Mouse (Mus musculus) E14TG2a.4 (cell line): ENCODE measurements around the gene Crim1.

Experiments used
- H3K27me3 ChIP-seq: 2 replicates; pipeline ENCODE4 v1.6.1; 2014; ENCODE audit warnings: low read length, control low read depth; ENCODE audit not compliant: insufficient read depth
- H3K36me3 ChIP-seq: 2 replicates; pipeline ENCODE4 v1.6.1; 2014; ENCODE audit warnings: low read length, control low read depth; ENCODE audit not compliant: insufficient read depth
- H3K4me1 ChIP-seq: replicated peaks from 2 replicates; pipeline ENCODE4 v1.6.1; 2014; ENCODE audit warnings: low read depth, low read length, control low read depth
- H3K4me3 ChIP-seq: replicated peaks from 2 replicates; pipeline ENCODE4 v1.5.1; 2014; ENCODE audit warnings: mild to moderate bottlenecking, low read length
- H3K9me3 ChIP-seq: 2 replicates; pipeline ENCODE4 v1.6.1; 2014; ENCODE audit warnings: low read length, control low read depth
- CTCF ChIP-seq: conservative IDR thresholded peaks from 2 replicates; pipeline ENCODE4 v1.5.1; 2014; ENCODE audit warnings: low read length
- NANOG ChIP-seq: IDR thresholded peaks from 2 replicates; pipeline ENCODE4 v1.6.1; 2014; ENCODE audit warnings: borderline replicate concordance, low read length, mixed read lengths
- POU5F1 ChIP-seq: IDR thresholded peaks from 2 replicates; pipeline ENCODE4 v1.6.1; 2014; ENCODE audit warnings: low read length, borderline replicate concordance

Gene Crim1

GRCm38 (mm10) chr17:78402174-78402573 lies 202.1 kb downstream of the Crim1 start:
- TF ChIP-seq CTCF: no peak
- Histone ChIP-seq H3K36me3 (peaks cover 25% of the 10 kb centered on the region), H3K4me3 (no peak overlapping the region), H3K4me1 (peaks cover 6% of the 10 kb centered on the region), H3K27me3 (no peaks in the 10 kb centered on the region), H3K9me3 (no peaks in the 10 kb centered on the region)

GRCm38 (mm10) chr17:78403229-78403628 lies 203.2 kb downstream of the Crim1 start:
- H3K36me3 ChIP-seq: peaks cover 25% of the 10 kb centered on the region
- H3K4me1 ChIP-seq: peaks cover 17% of the 10 kb centered on the region
- no peak for TF ChIP-seq NANOG
- no peak for TF ChIP-seq POU5F1
- TF ChIP-seq CTCF: no peak
- no peaks in the 10 kb centered on the region for H3K27me3 ChIP-seq
- no peaks in the 10 kb centered on the region for H3K9me3 ChIP-seq
- no peak overlapping the region for H3K4me3 ChIP-seq

GRCm38 (mm10) chr17:78403804-78404203 lies 203.8 kb downstream of the Crim1 start:
- H3K4me1 ChIP-seq: peaks cover 22% of the 10 kb centered on the region
- H3K27me3 ChIP-seq: no peaks in the 10 kb centered on the region
- TF ChIP-seq CTCF: no peak
- TF ChIP-seq POU5F1: no peak
- no peak for TF ChIP-seq NANOG
- H3K36me3 ChIP-seq: peaks cover 25% of the 10 kb centered on the region
- no peak overlapping the region for H3K4me3 ChIP-seq
- no peaks in the 10 kb centered on the region for H3K9me3 ChIP-seq

- H3K36me3 ChIP-seq: peaks cover 23% of the 10 kb centered on the region
- H3K4me1 ChIP-seq: peaks cover 26% of the 10 kb centered on the region
- no peak overlapping the region for H3K4me3 ChIP-seq
- H3K27me3 ChIP-seq: no peaks in the 10 kb centered on the region
- TF ChIP-seq POU5F1 (no peak), CTCF (no peak), NANOG (no peak)
- H3K9me3 ChIP-seq: no peaks in the 10 kb centered on the region
Observed at GRCm38 (mm10) chr17:78405336-78405735, 205.3 kb downstream of the Crim1 start.

GRCm38 (mm10) chr17:78406854-78407253 lies 206.8 kb downstream of the Crim1 start:
- H3K27me3 ChIP-seq: no peaks in the 10 kb centered on the region
- peaks cover 26% of the 10 kb centered on the region for H3K4me1 ChIP-seq
- no peak overlapping the region for H3K4me3 ChIP-seq
- H3K36me3 ChIP-seq: peaks cover 16% of the 10 kb centered on the region; the same call in 1 of the 2 replicates
- TF ChIP-seq NANOG: no peak
- TF ChIP-seq CTCF: no peak
- TF ChIP-seq POU5F1: no peak
- H3K9me3 ChIP-seq: no peaks in the 10 kb centered on the region

GRCm38 (mm10) chr17:78407581-78407980 lies 207.5 kb downstream of the Crim1 start:
- H3K9me3 ChIP-seq: no peaks in the 10 kb centered on the region
- H3K4me1 ChIP-seq: peaks cover 26% of the 10 kb centered on the region
- peaks cover 13% of the 10 kb centered on the region; the same call in 1 of the 2 replicates for H3K36me3 ChIP-seq
- H3K4me3 ChIP-seq: no peak overlapping the region
- TF ChIP-seq CTCF: no peak
- TF ChIP-seq POU5F1: no peak
- no peak for TF ChIP-seq NANOG
- H3K27me3 ChIP-seq: no peaks in the 10 kb centered on the region

- TF ChIP-seq CTCF: no peak
- TF ChIP-seq POU5F1: no peak
Observed at GRCm38 (mm10) chr17:78408386-78408785, 208.3 kb downstream of the Crim1 start.

GRCm38 (mm10) chr17:78409900-78410299 lies 209.9 kb downstream of the Crim1 start:
- Histone ChIP-seq H3K27me3 (no peaks in the 10 kb centered on the region), H3K4me3 (no peak overlapping the region), H3K4me1 (peaks cover 26% of the 10 kb centered on the region), H3K36me3 (0 out of 2 replicates have a peak, but pooled peaks cover 2% of the 10 kb centered on the region), H3K9me3 (no peaks in the 10 kb centered on the region)
- TF ChIP-seq NANOG: peak; percentile 26; the same call in 1 of the 2 replicates
- TF ChIP-seq POU5F1: no peak

More at GRCm38 (mm10) chr17:78408386-78408785, 208.3 kb downstream of the Crim1 start:
- Histone ChIP-seq H3K36me3 (0 out of 2 replicates have a peak, but pooled peaks cover 12% of the 10 kb centered on the region), H3K27me3 (no peaks in the 10 kb centered on the region), H3K9me3 (no peaks in the 10 kb centered on the region), H3K4me1 (peaks cover 26% of the 10 kb centered on the region), H3K4me3 (no peak overlapping the region)

GRCm38 (mm10) chr17:78415255-78415654 lies 215.2 kb downstream of the Crim1 start:
- no peaks in the 10 kb centered on the region for H3K36me3 ChIP-seq
- peaks cover 10% of the 10 kb centered on the region for H3K27me3 ChIP-seq
- TF ChIP-seq NANOG (no peak), POU5F1 (no peak), CTCF (no peak)
- no peaks in the 10 kb centered on the region for H3K9me3 ChIP-seq
- H3K4me3 ChIP-seq: no peak overlapping the region
- H3K4me1 ChIP-seq: peaks cover 19% of the 10 kb centered on the region
